Mouse (Mus musculus) midbrain, embryonic 12.5 days (tissue): Measurements from ENCODE around the gene Ppp4r4. TPM values are rescaled to one million over a fixed set of nuclear protein-coding genes. Genes with fewer than 3 reads are reported as not detected.
"Not testable (repeated sequence)": the region's sequence is repeated elsewhere in the genome, so short reads cannot be mapped to it uniquely, and the experiment has no call there.

Experiments
- ATAC-seq: fragments of 200-750 bp; cut with Nextera tagmentation; 2 replicates; pipeline ENCODE4 v1.8.0; 2017; ENCODE audit warnings: low read depth, moderate TSS enrichment, moderate library complexity; ENCODE audit not compliant: low FRiP score
- H3K27ac ChIP-seq: fragments of 300-500 bp; sonication (generic); replicated peaks from 2 replicates; pipeline ENCODE4 v1.5.1; 2016; ENCODE audit warnings: mild to moderate bottlenecking
- H3K27me3 ChIP-seq: fragments of 300-500 bp; sonication (generic); 2 replicates; pipeline ENCODE4 v1.6.1; 2016; ENCODE audit warnings: mild to moderate bottlenecking
- H3K36me3 ChIP-seq: fragments of 300-500 bp; sonication (generic); 2 replicates; pipeline ENCODE4 v1.6.1; 2016
- H3K4me1 ChIP-seq: fragments of 300-500 bp; sonication (generic); 2 replicates; pipeline ENCODE4 v1.6.1; 2016
- H3K4me2 ChIP-seq: fragments of 300-500 bp; sonication (generic); replicated peaks from 2 replicates; pipeline ENCODE4 v1.6.1; 2016; ENCODE audit warnings: mild to moderate bottlenecking, moderate library complexity
- H3K4me3 ChIP-seq: fragments of 300-500 bp; sonication (generic); 2 replicates; pipeline ENCODE4 v1.5.1; 2016; ENCODE audit warnings: mild to moderate bottlenecking
- H3K9ac ChIP-seq: fragments of 300-500 bp; sonication (generic); replicated peaks from 2 replicates; pipeline ENCODE4 v1.6.1; 2016; ENCODE audit warnings: mild to moderate bottlenecking, moderate library complexity
- H3K9me3 ChIP-seq: fragments of 300-500 bp; sonication (generic); 2 replicates; pipeline ENCODE4 v1.6.1; 2016; ENCODE audit warnings: mild to moderate bottlenecking
- WGBS: fragments of 180-500 bp; shearing (Covaris S2); methylation state at CpG from one replicate; pipeline ENCODE4 v1.1.7; 2016; 5-methylcytosine and 5-hydroxymethylcytosine counted together
- polyA plus RNA-seq: library from polyadenylated mRNA; unstranded; fragments of >200 nt; fragmentation: Nextera tagmentation; extraction: Ambion mirVana; gene quantifications from 2 replicates; pipeline ENCODE4 v1.2.1, GENCODE M21; 2016

Gene Ppp4r4
- polyA plus RNA-seq = 2.9 and 3.2 TPM in 2 replicates

DNA sequence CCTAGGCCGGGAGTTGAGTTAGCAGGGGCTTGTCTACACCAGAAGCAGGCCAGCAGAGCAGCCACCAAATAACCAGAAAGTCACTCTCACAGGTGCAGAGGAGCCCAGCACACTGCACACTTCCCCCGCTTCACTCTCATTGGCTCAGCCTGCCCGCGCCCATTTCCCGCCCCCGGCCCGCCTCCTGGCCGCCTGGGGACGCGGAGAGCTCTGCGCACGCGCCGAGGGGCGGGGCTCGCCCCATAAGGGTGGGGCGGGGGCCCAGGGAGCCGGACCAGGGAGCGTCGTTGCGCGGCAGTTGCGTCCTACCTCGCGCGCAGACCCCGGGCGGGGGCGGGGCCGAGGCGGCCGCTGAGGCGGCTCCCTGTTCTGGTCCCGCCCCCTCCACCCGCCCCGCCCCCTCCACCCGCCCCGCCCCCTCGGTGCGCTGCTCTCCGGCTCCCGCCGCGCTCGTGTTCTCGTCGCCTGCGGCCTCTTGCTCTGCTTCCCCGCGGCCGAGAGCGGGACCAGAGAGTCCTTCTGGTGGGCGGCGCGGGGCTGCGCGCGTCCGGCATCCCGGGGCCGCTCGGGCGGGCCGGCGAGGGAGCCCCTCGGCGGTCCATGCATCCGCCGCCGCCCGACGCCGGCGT, at the start of gene Ppp4r4:
Gene Ppp4r4, plus strand, starts transcription at position 264 of the 629 bp plus-strand sequence.
- Histone ChIP-seq H3K4me3 (peak within 1 kb of the TSS; percentile 69), H3K27me3 (peaks cover 18% of the 10 kb centered on the region; the same call in 1 of the 2 replicates), H3K36me3 (no peaks in the 10 kb centered on the region), H3K27ac (peak within 1 kb of the TSS; percentile 54), H3K9me3 (no peaks in the 10 kb centered on the region), H3K4me1 (peaks cover 8% of the 10 kb centered on the region), H3K9ac (peak within 1 kb of the TSS; percentile 67), H3K4me2 (peak within 1 kb of the TSS; percentile 86)
- ATAC-seq = peak; percentile 95
- under 1% methylated on average over 62 of the region's 74 CpGs for WGBS

GRCm38 (mm10) chr12:103482781-103483180, 49.3 kb upstream of the Ppp4r4 start:
- no peak for ATAC-seq
- 85% methylated on average over 2 of the region's 2 CpGs for WGBS
- Histone ChIP-seq H3K27me3 (no peaks in the 10 kb centered on the region), H3K9me3 (no peaks in the 10 kb centered on the region), H3K27ac (no peak overlapping the region), H3K4me2 (no peak overlapping the region), H3K4me3 (no peak overlapping the region), H3K4me1 (no peaks in the 10 kb centered on the region), H3K9ac (no peak overlapping the region), H3K36me3 (no peaks in the 10 kb centered on the region)

DNA sequence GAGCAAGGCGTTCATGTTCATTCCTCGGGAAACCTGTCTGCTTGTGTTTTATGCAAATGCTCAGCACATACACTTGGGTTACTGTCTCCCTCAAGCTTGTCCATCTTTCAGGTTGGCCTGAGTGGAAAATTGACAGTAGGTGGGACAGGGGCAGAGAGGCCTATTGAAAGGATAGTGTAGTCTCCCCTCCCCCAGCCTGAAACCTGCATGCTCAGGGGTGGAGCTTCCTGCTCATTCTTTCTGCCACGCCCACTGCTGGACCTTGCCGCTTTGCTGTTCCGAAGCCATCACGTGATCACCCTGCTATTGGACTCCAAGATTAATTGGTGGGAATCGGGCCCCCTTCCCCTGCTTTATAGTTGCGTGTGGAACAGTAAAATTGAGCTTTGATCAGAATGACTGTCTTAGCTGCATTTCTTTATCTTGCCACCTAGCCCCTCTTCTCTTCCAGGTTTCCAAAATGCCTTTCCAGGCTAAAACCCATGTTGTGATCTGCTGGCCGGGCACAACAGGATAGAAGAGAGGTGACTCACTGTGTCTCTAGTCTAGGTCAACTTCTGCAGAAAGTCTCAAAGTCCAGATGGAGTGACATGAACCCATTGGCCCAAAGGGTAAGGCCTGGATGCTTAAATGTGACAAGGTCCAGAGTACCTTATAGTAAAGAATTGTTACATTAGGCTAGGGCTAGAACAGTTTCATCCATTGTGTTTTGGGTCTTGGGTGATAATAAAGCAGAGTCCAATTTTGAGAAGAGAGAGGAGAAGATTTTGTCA, 47.7 kb upstream of the Ppp4r4 start:
- not testable (repeated sequence) for H3K4me3 ChIP-seq, H3K4me1 ChIP-seq, H3K27ac ChIP-seq, ATAC-seq, H3K9ac ChIP-seq, H3K4me2 ChIP-seq, H3K27me3 ChIP-seq, H3K36me3 ChIP-seq, H3K9me3 ChIP-seq
- 64% methylated on average over 9 of the region's 9 CpGs for WGBS

- H3K27me3 ChIP-seq = no peaks in the 10 kb centered on the region
- H3K4me3 ChIP-seq = no peak overlapping the region
- no peak overlapping the region for H3K4me2 ChIP-seq
- WGBS = 81% methylated on average over 1 of the region's 1 CpGs
- H3K27ac ChIP-seq = no peak overlapping the region
- no peaks in the 10 kb centered on the region for H3K36me3 ChIP-seq
- H3K9me3 ChIP-seq = no peaks in the 10 kb centered on the region
- H3K9ac ChIP-seq = no peak overlapping the region
- no peaks in the 10 kb centered on the region for H3K4me1 ChIP-seq
- ATAC-seq = no peak
These were observed 45.4 kb upstream of the Ppp4r4 start for GRCm38 (mm10) chr12:103486726-103487125.

GRCm38 (mm10) chr12:103487276-103487675, 44.8 kb upstream of the Ppp4r4 start:
- Histone ChIP-seq H3K9ac (no peak overlapping the region), H3K27ac (no peak overlapping the region), H3K4me1 (no peaks in the 10 kb centered on the region), H3K4me3 (no peak overlapping the region), H3K4me2 (no peak overlapping the region), H3K9me3 (no peaks in the 10 kb centered on the region), H3K27me3 (no peaks in the 10 kb centered on the region), H3K36me3 (no peaks in the 10 kb centered on the region)
- 80% methylated on average over 4 of the region's 4 CpGs for WGBS
- no peak for ATAC-seq

GRCm38 (mm10) chr12:103487750-103488149, 44.3 kb upstream of the Ppp4r4 start:
- Histone ChIP-seq H3K27ac (no peak overlapping the region), H3K4me3 (no peak overlapping the region), H3K4me1 (no peaks in the 10 kb centered on the region), H3K9ac (no peak overlapping the region), H3K27me3 (no peaks in the 10 kb centered on the region), H3K36me3 (no peaks in the 10 kb centered on the region), H3K9me3 (no peaks in the 10 kb centered on the region), H3K4me2 (no peak overlapping the region)
- ATAC-seq = no peak
- 76% methylated on average over 2 of the region's 2 CpGs for WGBS

DNA sequence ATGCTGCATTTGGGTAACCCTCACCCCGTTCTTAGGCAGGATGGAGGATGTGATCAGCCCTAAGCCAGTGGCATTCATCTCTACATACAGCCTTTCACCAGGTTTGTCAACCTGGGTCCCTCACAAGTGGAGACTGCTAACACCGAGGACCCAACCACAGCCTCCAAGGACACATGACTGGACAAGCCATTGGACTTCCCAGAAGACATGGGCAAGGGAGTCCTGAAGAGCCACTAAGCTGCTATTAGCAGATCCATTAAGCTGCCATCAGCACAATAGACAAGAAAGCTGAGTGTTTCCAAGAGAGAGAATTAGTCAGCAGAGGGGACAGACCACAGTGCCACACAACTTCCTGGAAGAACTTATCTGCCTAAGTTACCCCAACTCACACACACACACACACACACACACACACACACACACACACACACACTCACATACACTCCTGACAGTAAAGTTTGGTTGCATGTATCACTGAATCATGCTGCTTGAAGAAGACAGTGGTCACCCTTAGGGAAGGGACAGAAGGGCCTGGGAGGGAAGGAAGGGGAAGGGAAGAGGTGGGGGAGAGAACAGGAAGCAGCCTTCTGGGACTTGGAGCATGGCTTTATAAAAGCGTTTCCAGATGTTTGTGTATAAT, 40.9 kb upstream of the Ppp4r4 start:
- no peak overlapping the region for H3K27ac ChIP-seq
- no peaks in the 10 kb centered on the region for H3K36me3 ChIP-seq
- ATAC-seq = no peak
- H3K27me3 ChIP-seq = no peaks in the 10 kb centered on the region
- H3K4me1 ChIP-seq = no peaks in the 10 kb centered on the region
- no peak overlapping the region for H3K9ac ChIP-seq
- WGBS = 80% methylated on average over 3 of the region's 3 CpGs
- H3K9me3 ChIP-seq = no peaks in the 10 kb centered on the region
- H3K4me2 ChIP-seq = no peak overlapping the region
- no peak overlapping the region for H3K4me3 ChIP-seq

GRCm38 (mm10) chr12:103492767-103493166, 39.3 kb upstream of the Ppp4r4 start:
- Histone ChIP-seq H3K9ac (no peak overlapping the region), H3K36me3 (no peaks in the 10 kb centered on the region), H3K4me1 (no peaks in the 10 kb centered on the region), H3K9me3 (no peaks in the 10 kb centered on the region), H3K4me3 (no peak overlapping the region), H3K27me3 (no peaks in the 10 kb centered on the region), H3K4me2 (no peak overlapping the region), H3K27ac (no peak overlapping the region)
- 37% methylated on average over 5 of the region's 5 CpGs for WGBS
- ATAC-seq = no peak

DNA sequence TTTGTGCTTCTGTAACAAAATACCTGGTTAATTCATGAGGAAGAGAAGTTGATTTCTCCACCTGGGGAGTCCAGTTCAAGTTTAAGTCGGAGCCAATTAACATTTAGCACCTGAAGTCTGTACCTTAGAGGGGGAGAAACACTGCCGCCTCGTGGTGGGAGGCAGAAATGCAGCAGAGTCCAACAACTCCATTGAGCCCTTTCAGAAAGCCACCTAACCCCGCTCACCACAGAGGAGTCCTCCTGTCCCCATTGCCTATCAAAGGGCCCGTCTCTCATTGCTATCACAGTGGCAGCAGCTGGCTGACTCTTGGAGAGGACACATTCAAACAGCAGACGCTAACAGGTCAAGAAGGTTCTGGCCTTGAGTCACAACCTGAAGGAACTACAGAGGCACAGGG, 37.6 kb upstream of the Ppp4r4 start:
- H3K27ac ChIP-seq = no peak overlapping the region
- H3K36me3 ChIP-seq = no peaks in the 10 kb centered on the region
- H3K9ac ChIP-seq = no peak overlapping the region
- H3K4me3 ChIP-seq = no peak overlapping the region
- no peaks in the 10 kb centered on the region for H3K9me3 ChIP-seq
- WGBS = 26% methylated on average over 6 of the region's 6 CpGs
- no peak overlapping the region for H3K4me2 ChIP-seq
- H3K4me1 ChIP-seq = no peaks in the 10 kb centered on the region
- H3K27me3 ChIP-seq = no peaks in the 10 kb centered on the region
- ATAC-seq = no peak

DNA sequence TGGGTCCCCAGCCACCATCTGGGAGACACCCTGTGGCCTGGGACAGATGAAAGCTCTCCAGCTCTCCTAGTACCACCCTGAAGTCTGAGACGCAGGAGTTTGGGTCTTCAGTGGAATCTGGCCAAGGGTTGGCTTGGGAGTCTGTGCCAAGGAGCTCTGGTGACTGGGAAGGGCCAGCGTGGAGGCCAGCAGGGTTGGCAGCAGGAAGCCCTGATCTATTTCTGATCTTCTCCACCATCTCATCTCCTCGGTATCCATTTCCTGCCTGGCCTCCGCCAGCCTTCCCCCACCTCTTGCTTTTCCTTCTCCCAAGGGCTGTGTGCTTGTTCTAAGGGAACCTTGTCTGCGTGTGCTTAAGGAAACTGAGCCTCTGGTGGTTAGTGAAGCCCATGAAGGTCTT, 33.3 kb upstream of the Ppp4r4 start:
- no peak overlapping the region for H3K4me2 ChIP-seq
- no peaks in the 10 kb centered on the region for H3K36me3 ChIP-seq
- no peak overlapping the region for H3K9ac ChIP-seq
- WGBS = 81% methylated on average over 5 of the region's 5 CpGs
- no peaks in the 10 kb centered on the region for H3K27me3 ChIP-seq
- no peaks in the 10 kb centered on the region for H3K9me3 ChIP-seq
- H3K27ac ChIP-seq = no peak overlapping the region
- ATAC-seq = no peak
- no peak overlapping the region for H3K4me3 ChIP-seq
- H3K4me1 ChIP-seq = no peaks in the 10 kb centered on the region

- ATAC-seq = no peak
- no peaks in the 10 kb centered on the region for H3K27me3 ChIP-seq
- no peaks in the 10 kb centered on the region for H3K36me3 ChIP-seq
- no peak overlapping the region for H3K27ac ChIP-seq
- no peaks in the 10 kb centered on the region for H3K4me1 ChIP-seq
- H3K9me3 ChIP-seq = no peaks in the 10 kb centered on the region
- WGBS = 76% methylated on average over 2 of the region's 2 CpGs
- no peak overlapping the region for H3K4me2 ChIP-seq
- no peak overlapping the region for H3K4me3 ChIP-seq
- no peak overlapping the region for H3K9ac ChIP-seq
These were observed 32.8 kb upstream of the Ppp4r4 start for GRCm38 (mm10) chr12:103499261-103499660.

GRCm38 (mm10) chr12:103503300-103503699, 28.8 kb upstream of the Ppp4r4 start:
- H3K27ac ChIP-seq = no peak overlapping the region
- no peak overlapping the region for H3K9ac ChIP-seq
- no peak for ATAC-seq
- H3K4me2 ChIP-seq = no peak overlapping the region
- H3K4me1 ChIP-seq = no peaks in the 10 kb centered on the region
- WGBS = 72% methylated on average over 3 of the region's 3 CpGs
- H3K9me3 ChIP-seq = no peaks in the 10 kb centered on the region
- no peak overlapping the region for H3K4me3 ChIP-seq
- no peaks in the 10 kb centered on the region for H3K27me3 ChIP-seq
- H3K36me3 ChIP-seq = no peaks in the 10 kb centered on the region
